Mouse (Mus musculus) C2C12 (cell line): ENCODE measurements around the gene Gp5. TPM values are rescaled to one million over a fixed set of nuclear protein-coding genes. Genes with fewer than 3 reads are reported as not detected.

Experiments
- H3K27me3 ChIP-seq: one replicate; pipeline ENCODE4 v1.6.1; 2011; ENCODE audit not compliant: control insufficient read depth, insufficient read depth, insufficient read length
- H3K36me3 ChIP-seq: one replicate; pipeline ENCODE4 v1.6.1; 2011; ENCODE audit not compliant: control insufficient read depth, insufficient read depth
- H3K4me3 ChIP-seq: one replicate; pipeline ENCODE4 v1.5.1; 2011; ENCODE audit warnings: mild to moderate bottlenecking, control low read depth; ENCODE audit not compliant: poor library complexity, insufficient read depth, severe bottlenecking
- H3K79me2 ChIP-seq: one replicate; pipeline ENCODE4 v1.6.1; 2011; ENCODE audit not compliant: control insufficient read depth, insufficient read depth
- H3K79me3 ChIP-seq: one replicate; pipeline ENCODE4 v1.6.1; 2011; ENCODE audit warnings: low read depth, control low read depth
- H3ac ChIP-seq: one replicate; pipeline ENCODE3; 2011; ENCODE audit warnings: low read depth; ENCODE audit not compliant: control insufficient read depth, insufficient read length
- CEBPB ChIP-seq: IDR thresholded peaks from one replicate; pipeline ENCODE4 v1.6.1; 2011; ENCODE audit warnings: low read depth, mild to moderate bottlenecking, control low read depth, moderate library complexity
- CTCF ChIP-seq: IDR thresholded peaks from one replicate; pipeline ENCODE4 v1.5.1; 2011; ENCODE audit not compliant: control insufficient read depth, insufficient read depth, insufficient read length
- FOSL1 ChIP-seq: IDR thresholded peaks from one replicate; pipeline ENCODE4 v1.8.0; 2011; ENCODE audit warnings: mild to moderate bottlenecking, low read length; ENCODE audit not compliant: poor library complexity, insufficient read depth, severe bottlenecking
- MAX ChIP-seq: IDR thresholded peaks from one replicate; pipeline ENCODE4 v1.6.1; 2011; ENCODE audit warnings: mild to moderate bottlenecking, control low read depth
- MYOD1 ChIP-seq: IDR thresholded peaks from one replicate; pipeline ENCODE4 v1.6.1; 2011; ENCODE audit warnings: low read depth; ENCODE audit not compliant: control insufficient read depth, insufficient read length
- MYOG ChIP-seq: IDR thresholded peaks from one replicate; pipeline ENCODE4 v1.6.1; 2011; ENCODE audit not compliant: control insufficient read depth, insufficient read length; ENCODE audit errors: extremely low read depth
- USF1 ChIP-seq: IDR thresholded peaks from one replicate; pipeline ENCODE4 v1.6.1; 2011; ENCODE audit warnings: low read depth, mild to moderate bottlenecking, control low read depth, moderate library complexity
- polyA plus RNA-seq: library from polyadenylated mRNA; unstranded; fragments of >200 nt; fragmentation: generic; extraction: Trizol; gene quantifications from one replicate; pipeline ENCODE4 v1.2.1, GENCODE M21; 2012; ENCODE audit warnings: missing spikeins

Gene Gp5
- polyA plus RNA-seq, 1 experiment: 0.20 TPM

GRCm38 (mm10) chr16:30275558-30276340 is 34.8 kb downstream of the Gp5 start:
- H3ac ChIP-seq: no peak overlapping the region
- no peaks in the 10 kb centered on the region for H3K79me2 ChIP-seq
- H3K36me3 ChIP-seq: no peaks in the 10 kb centered on the region
- H3K79me3 ChIP-seq: no peaks in the 10 kb centered on the region
- H3K27me3 ChIP-seq: no peaks in the 10 kb centered on the region
- no peak overlapping the region for H3K4me3 ChIP-seq
- TF ChIP-seq FOSL1 (no peak), CEBPB (no peak), MYOG (no peak), MAX (no peak), CTCF (no peak), MYOD1 (no peak), USF1 (no peak)

GRCm38 (mm10) chr16:30273065-30273464 is 37.5 kb downstream of the Gp5 start:
- Histone ChIP-seq H3ac (no peak overlapping the region), H3K4me3 (no peak overlapping the region), H3K36me3 (no peaks in the 10 kb centered on the region), H3K79me3 (no peaks in the 10 kb centered on the region), H3K79me2 (no peaks in the 10 kb centered on the region), H3K27me3 (no peaks in the 10 kb centered on the region)
- no peak for TF ChIP-seq USF1
- TF ChIP-seq MYOD1: no peak
- no peak for TF ChIP-seq MYOG
- TF ChIP-seq FOSL1: no peak
- no peak for TF ChIP-seq CTCF
- no peak for TF ChIP-seq MAX
- no peak for TF ChIP-seq CEBPB

GRCm38 (mm10) chr16:30271941-30272595 is 38.5 kb downstream of the Gp5 start:
- Histone ChIP-seq H3K79me3 (no peaks in the 10 kb centered on the region), H3K27me3 (no peaks in the 10 kb centered on the region), H3ac (no peak overlapping the region), H3K79me2 (no peaks in the 10 kb centered on the region), H3K4me3 (no peak overlapping the region), H3K36me3 (no peaks in the 10 kb centered on the region)
- TF ChIP-seq FOSL1 (no peak), MYOG (no peak), CEBPB (no peak), MAX (no peak), USF1 (no peak), CTCF (no peak), MYOD1 (no peak)

GRCm38 (mm10) chr16:30271223-30271761 is 39.3 kb downstream of the Gp5 start:
- Histone ChIP-seq H3K79me3 (no peaks in the 10 kb centered on the region), H3ac (no peak overlapping the region), H3K36me3 (no peaks in the 10 kb centered on the region), H3K4me3 (no peak overlapping the region), H3K27me3 (no peaks in the 10 kb centered on the region), H3K79me2 (no peaks in the 10 kb centered on the region)
- TF ChIP-seq MYOD1 (no peak), MAX (no peak), USF1 (no peak), MYOG (no peak), FOSL1 (no peak), CEBPB (no peak), CTCF (no peak)

GRCm38 (mm10) chr16:30267359-30267758 is 43.2 kb downstream of the Gp5 start, which contains the start of gene Cpn2:
Gene Cpn2, minus strand, starts transcription at chr16:30267499.
- no peaks in the 10 kb centered on the region for H3K79me3 ChIP-seq
- no peaks in the 10 kb centered on the region for H3K79me2 ChIP-seq
- no peaks in the 10 kb centered on the region for H3K36me3 ChIP-seq
- no peak for TF ChIP-seq MYOG
- no peak within 1 kb of the TSS for H3ac ChIP-seq
- H3K4me3 ChIP-seq: no peak within 1 kb of the TSS
- no peaks in the 10 kb centered on the region for H3K27me3 ChIP-seq
